Mouse (Mus musculus): Measurements from ENCODE around the gene AW549877. TPM values are rescaled to one million over a fixed set of nuclear protein-coding genes. Genes with fewer than 3 reads are reported as not detected.
A peak's percentile ranks its signal among the peaks of the same experiment; 100 is the strongest.

AW549877 gene
- total RNA-seq, 2 experiments from 2014 or later = 41.9 to 43.4 TPM

GRCm38 (mm10) chr15:3984876-3985275 is 10.7 kb downstream of the AW549877 start:
- DNase-seq (ENCODE audit: low spot score in 2 of 2) = no peak

DNA sequence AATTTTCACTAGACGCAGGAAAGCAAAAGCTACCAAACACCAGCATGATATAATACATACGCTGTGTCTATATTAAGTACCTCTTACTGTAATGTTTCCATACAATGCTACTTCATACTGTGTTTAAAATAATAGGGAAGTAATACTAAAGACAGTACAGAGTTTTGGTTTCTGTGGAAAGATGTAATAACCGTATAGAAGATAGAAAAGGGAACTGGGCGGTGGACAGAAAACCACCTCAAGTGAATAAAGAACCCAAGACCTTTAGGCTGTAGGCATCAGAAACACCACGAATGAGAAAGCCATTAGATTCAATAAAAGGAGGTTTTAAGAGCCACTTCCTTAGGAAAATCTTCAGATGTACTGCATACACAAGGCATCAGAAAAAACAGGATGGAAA is 12.8 kb downstream of the AW549877 start:
- no peak for DNase-seq (ENCODE audit: low spot score in 2 of 2)

- no peak for DNase-seq (ENCODE audit: low spot score in 2 of 2)
Measured at GRCm38 (mm10) chr15:3979871-3980270, 15.7 kb downstream of the AW549877 start.

DNA sequence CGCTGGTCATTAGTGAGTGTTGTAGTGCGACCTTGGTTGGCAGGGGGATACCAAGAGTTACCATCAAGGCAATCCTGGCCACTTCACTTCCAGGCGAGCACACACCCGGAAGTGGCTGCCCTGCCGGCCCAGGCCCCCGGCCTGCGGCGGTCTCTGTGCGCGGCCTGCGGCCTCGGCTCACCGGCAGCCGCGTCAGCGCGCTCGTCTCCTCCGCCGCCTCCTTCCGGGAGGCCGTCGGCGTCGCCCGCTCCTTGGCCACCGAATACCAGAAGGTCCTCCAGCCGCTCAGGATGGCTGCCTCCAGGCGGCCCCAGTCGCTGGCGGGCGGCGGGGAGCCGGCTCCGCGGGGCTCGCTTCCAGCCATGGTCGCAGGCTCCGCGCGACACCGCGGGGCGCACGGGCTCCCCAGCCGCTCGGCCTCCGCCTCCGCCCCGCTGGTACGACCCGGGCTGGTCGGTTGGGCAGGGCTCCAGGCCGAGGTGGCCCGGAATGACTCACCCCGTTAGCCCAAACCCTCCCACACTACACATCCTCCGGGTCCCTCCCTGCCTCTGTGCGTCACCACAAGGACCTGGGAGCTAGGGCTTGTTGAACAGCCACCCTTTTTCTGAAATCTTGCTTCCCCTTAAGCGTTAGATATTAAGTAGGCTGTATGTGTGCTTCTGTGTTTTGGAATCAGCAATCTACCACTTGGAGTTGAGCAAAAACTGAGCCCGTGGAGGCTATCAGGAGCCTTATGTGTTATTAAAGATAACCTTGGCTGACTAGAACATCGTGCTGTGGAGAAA is 16.3 kb downstream of the AW549877 start, which contains the start of gene Fbxo4:
Fbxo4 (minus strand) TSS at position 513 of the 788 bp plus-strand sequence.
- DNase-seq (ENCODE audit: low spot score in 2 of 2) = peak; percentile 76 to 82

DNA sequence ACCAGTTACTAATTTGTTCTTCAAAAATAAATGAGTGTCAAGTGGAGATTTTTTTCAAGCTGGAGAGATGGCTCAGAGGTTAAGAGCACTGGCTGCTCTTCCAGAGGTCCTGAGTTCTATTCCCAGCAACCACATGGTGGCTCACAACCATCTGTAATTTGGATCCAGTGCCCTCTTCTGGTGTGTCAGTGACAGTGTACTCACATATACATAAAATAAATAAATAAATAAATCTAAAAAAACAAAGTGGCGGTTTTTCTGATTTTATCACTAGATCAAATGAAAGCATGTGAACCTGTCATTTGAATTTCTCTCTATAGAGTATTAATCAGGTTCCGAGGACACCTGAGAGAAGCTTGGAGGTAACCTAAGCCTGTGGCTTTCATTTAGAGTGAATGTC is 17.3 kb downstream of the AW549877 start:
- DNase-seq (ENCODE audit: low spot score in 2 of 2) = no peak

GRCm38 (mm10) chr15:3973300-3973699 is 22.2 kb downstream of the AW549877 start:
- DNase-seq (ENCODE audit: low spot score in 2 of 2) = no peak

DNA sequence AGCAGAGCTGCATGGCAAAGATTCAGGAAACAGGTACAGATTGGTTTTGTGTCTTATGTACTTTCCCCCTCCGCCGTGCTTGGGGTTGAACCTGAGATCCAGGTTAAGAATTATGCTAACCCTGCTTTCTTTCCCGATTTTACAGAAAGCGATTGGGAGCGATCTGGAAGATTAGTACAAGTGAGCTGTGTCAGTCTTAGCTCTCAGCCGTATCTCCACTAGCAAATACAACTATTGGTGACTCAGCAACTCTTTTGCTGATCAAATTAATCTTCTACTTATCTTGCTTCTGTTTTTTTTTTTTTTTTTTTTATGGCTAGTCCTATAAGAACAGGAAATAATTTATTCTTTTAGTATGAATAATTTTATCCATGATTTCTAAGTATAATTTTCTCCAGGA is 25.4 kb downstream of the AW549877 start:
- no peak for DNase-seq (ENCODE audit: low spot score in 2 of 2)

- no peak for DNase-seq (ENCODE audit: low spot score in 2 of 2)
Measured at GRCm38 (mm10) chr15:3969743-3970142, 25.8 kb downstream of the AW549877 start.

DNA sequence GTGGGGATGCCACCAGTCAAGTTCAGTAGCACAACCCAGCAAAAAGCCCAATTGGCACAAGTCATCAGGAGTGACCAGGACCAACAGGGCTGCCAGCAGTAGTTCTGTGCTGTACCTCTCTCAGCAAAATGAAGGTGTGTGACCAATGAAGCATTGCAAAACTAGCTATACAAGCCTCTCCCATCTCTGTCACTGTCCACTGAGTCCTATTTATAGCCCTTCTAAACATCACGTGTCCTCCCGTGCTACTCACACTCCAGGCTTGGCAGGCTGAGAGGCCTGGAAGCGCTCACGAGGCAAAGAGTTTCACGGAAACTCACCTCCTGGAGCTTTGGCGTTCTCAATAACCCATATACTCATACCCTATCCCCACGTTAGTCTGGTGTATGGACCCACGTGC is 33.3 kb downstream of the AW549877 start:
- DNase-seq (ENCODE audit: low spot score in 2 of 2) = no peak

DNA sequence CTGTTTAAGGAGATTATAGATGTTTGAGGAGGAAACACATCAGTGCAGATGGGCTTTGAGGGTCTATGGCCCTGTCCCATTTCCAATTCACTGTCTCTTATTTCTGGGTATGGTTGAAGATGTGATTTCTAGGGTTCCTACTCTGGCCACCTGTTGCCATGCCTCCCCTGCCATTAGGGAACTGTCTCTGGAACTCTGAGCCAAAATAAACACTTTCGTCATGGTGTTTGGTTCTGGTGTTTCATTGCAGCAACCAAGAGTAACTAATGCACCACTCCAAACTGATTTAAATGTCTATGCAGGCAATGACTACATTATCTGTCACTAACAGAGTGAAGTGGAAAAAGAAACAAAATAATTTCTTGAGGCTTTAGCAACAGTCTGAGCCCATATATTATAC is 35.5 kb downstream of the AW549877 start:
- DNase-seq (ENCODE audit: low spot score in 2 of 2) = no peak

GRCm38 (mm10) chr15:3957982-3958381 is 37.6 kb downstream of the AW549877 start:
- DNase-seq (ENCODE audit: low spot score in 2 of 2) = peak; percentile 38 to 52

- DNase-seq (ENCODE audit: low spot score in 2 of 2) = no peak
Measured at GRCm38 (mm10) chr15:3954971-3955370, 40.6 kb downstream of the AW549877 start.

- DNase-seq (ENCODE audit: low spot score in 2 of 2) = no peak
Measured at GRCm38 (mm10) chr15:3938132-3938531, 57.4 kb downstream of the AW549877 start.

- no peak for DNase-seq (ENCODE audit: low spot score in 2 of 2)
Measured at GRCm38 (mm10) chr15:3936056-3936455, 59.5 kb downstream of the AW549877 start.

GRCm38 (mm10) chr15:3933466-3933865 is 62.1 kb downstream of the AW549877 start:
- no peak for DNase-seq (ENCODE audit: low spot score in 2 of 2)

Other genes starting within 250 kb of the AW549877 start
- 10 to 100 TPM in 1 of 2 experiments, 1 to 10 TPM in 1; 8.0 to 10.6 TPM for gene Fbxo4, start 16.2 kb downstream of the AW549877 start, total RNA-seq (2021)
- 100 to 1,000 TPM; 498 to 543 TPM for gene Oxct1, start 30.6 kb upstream of the AW549877 start, total RNA-seq (2021)

All from layer of hippocampus, postnatal 10 days (tissue).